Comparison of ENCODE assay signal across 25 mouse cellular contexts in the genomic region with DNA sequence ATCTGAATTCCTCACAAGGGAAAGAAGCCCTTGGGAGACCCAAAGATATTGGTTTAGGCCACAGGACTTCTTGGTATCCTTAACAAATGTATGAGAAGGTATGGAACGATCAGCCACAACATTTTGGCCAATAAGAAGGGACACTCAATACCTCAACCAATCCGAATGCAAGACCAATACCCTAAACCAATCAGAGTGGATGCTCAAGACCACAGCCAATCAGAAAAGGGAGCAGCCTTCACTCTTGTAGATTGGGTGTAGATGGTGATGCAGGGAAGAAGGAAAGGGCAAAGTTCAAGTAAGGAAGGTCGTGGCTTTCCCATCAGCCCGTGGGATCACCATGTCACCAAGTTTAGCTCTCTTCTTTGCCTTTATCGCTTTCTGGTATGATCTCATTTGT. TPM values are rescaled to one million over a fixed set of nuclear protein-coding genes. Genes with fewer than 3 reads are reported as not detected.
DNase-seq lines count a peak whose midpoint lies in the region; ATAC-seq and TF ChIP-seq lines count a peak whose summit lies in the region.
"Had no signal": no experiment of that assay in that cellular context is flagged by ENCODE, and none has a peak within 500 bp of the region (broad histone marks: within the 10 kb centered on the region; RNA-seq: fewer than 3 reads in every experiment).

No protein-coding gene starts in this region.

- H3K36me3 ChIP-seq in midbrain, embryonic 11.5 days (ENCODE audit: control insufficient read depth, insufficient read depth, low read length), result no peaks in the 10 kb centered on the region
- H3K36me3 ChIP-seq in midbrain, embryonic 13.5 days, result no peaks in the 10 kb centered on the region
- H3K36me3 ChIP-seq in E14TG2a.4 (ENCODE audit: insufficient read depth, low read length) (no peaks in the 10 kb centered on the region), ES-E14 (ENCODE audit: control insufficient read depth, insufficient read depth, low read length, poor library complexity, severe bottlenecking) (no peaks in the 10 kb centered on the region)
- H3K36me3 ChIP-seq: embryonic facial prominence, embryonic 10.5 days; embryonic facial prominence, embryonic 12.5 days; forebrain, embryonic 15.5 days had no signal

- H3K27me3 ChIP-seq in midbrain, embryonic 11.5 days (ENCODE audit: control insufficient read depth, insufficient read depth, low read length), result no peaks in the 10 kb centered on the region
- no peaks in the 10 kb centered on the region for H3K27me3 ChIP-seq in midbrain, embryonic 13.5 days
- no peaks in the 10 kb centered on the region for H3K27me3 ChIP-seq in E14TG2a.4 (ENCODE audit: insufficient read depth, low read length)
- H3K27me3 ChIP-seq: embryonic facial prominence, embryonic 12.5 days; forebrain, embryonic 13.5 days; forebrain, embryonic 15.5 days had no signal

- H3K9me3 ChIP-seq in midbrain, embryonic 11.5 days (ENCODE audit: control insufficient read depth, low read length), result no peaks in the 10 kb centered on the region
- H3K9me3 ChIP-seq in midbrain, embryonic 13.5 days, result no peaks in the 10 kb centered on the region
- no peaks in the 10 kb centered on the region for H3K9me3 ChIP-seq in E14TG2a.4 (ENCODE audit: low read length)
- no peaks in the 10 kb centered on the region for H3K9me3 ChIP-seq in ES-E14 (ENCODE audit: control insufficient read depth, insufficient read depth, low read depth, low read length)
- H3K9me3 ChIP-seq: embryonic facial prominence, embryonic 12.5 days; forebrain, embryonic 15.5 days had no signal

- H3K9ac ChIP-seq in midbrain, embryonic 11.5 days (ENCODE audit: low read length), result no peak overlapping the region
- no peak overlapping the region for H3K9ac ChIP-seq in midbrain, embryonic 13.5 days (replicated peaks)
- H3K9ac ChIP-seq in ES-E14 (ENCODE audit: insufficient read depth, low read depth, low read length, poor library complexity, severe bottlenecking), result no peak overlapping the region
- H3K9ac ChIP-seq: embryonic facial prominence, embryonic 12.5 days; forebrain, embryonic 13.5 days; forebrain, embryonic 15.5 days; forebrain, postnatal 0 days had no signal

- no peak for ATAC-seq in midbrain, embryonic 11.5 days (ENCODE audit: low FRiP score)
- no peak for ATAC-seq in midbrain, embryonic 13.5 days
- ATAC-seq: CD4-positive, CD25-positive, alpha-beta regulatory T cell, adult 4 months; forebrain, embryonic 13.5 days; forebrain, embryonic 15.5 days; forebrain, postnatal 0 days had no signal

- intact Hi-C loops in heart, postnatal 10 days (cut with DNase I), result no loop called here
- intact Hi-C loops in left cerebral cortex, postnatal 14 days (cut with DNase I), result no loop called here

- H3K4me3 ChIP-seq in midbrain, embryonic 11.5 days (ENCODE audit: low read depth, low read length), result no peak overlapping the region
- H3K4me3 ChIP-seq in midbrain, embryonic 13.5 days (replicated peaks), result no peak overlapping the region
- H3K4me3 ChIP-seq in E14TG2a.4 (replicated peaks; ENCODE audit: low read length) (peak overlapping the region; percentile 37), ES-E14 (ENCODE audit: insufficient read depth in 1 of 2, low read depth in 1 of 2, low read length in 2 of 2, poor library complexity in 1 of 2, severe bottlenecking in 1 of 2) (0 out of 4 replicates have a peak overlapping the region, but pooled peaks of 1 of the 2 experiments have one; percentile 30)
- H3K4me3 ChIP-seq: embryonic facial prominence, embryonic 10.5 days; embryonic facial prominence, embryonic 12.5 days; forebrain, embryonic 13.5 days; forebrain, embryonic 15.5 days had no signal

- no peak for TF ChIP-seq CTCF in E14TG2a.4 (conservative IDR thresholded peaks at IDR 0.05; ENCODE audit: low read length)

- 92% methylated on average over 5 of the region's 5 CpGs for WGBS in midbrain, embryonic 11.5 days
- 91% methylated on average over 5 of the region's 5 CpGs for WGBS in midbrain, embryonic 13.5 days

- H3K4me2 ChIP-seq in midbrain, embryonic 11.5 days, result no peak overlapping the region
- H3K4me2 ChIP-seq in midbrain, embryonic 13.5 days (replicated peaks), result no peak overlapping the region
- H3K4me2 ChIP-seq: embryonic facial prominence, embryonic 12.5 days; forebrain, embryonic 13.5 days; forebrain, embryonic 15.5 days had no signal

- no peak overlapping the region for H3K27ac ChIP-seq in midbrain, embryonic 11.5 days (ENCODE audit: low read depth, low read length)
- H3K27ac ChIP-seq in midbrain, embryonic 13.5 days, result no peak overlapping the region
- H3K27ac ChIP-seq in ES-E14 (ENCODE audit: insufficient read depth, low read depth, low read length, poor library complexity, severe bottlenecking), result no peak overlapping the region
- H3K27ac ChIP-seq: embryonic facial prominence, embryonic 10.5 days; embryonic facial prominence, embryonic 12.5 days; forebrain, embryonic 13.5 days; forebrain, embryonic 15.5 days had no signal

- no peaks in the 10 kb centered on the region; the same call in 1 of the 2 replicates for H3K4me1 ChIP-seq in midbrain, embryonic 11.5 days (ENCODE audit: control insufficient read depth, insufficient read depth, low read length)
- H3K4me1 ChIP-seq in midbrain, embryonic 13.5 days (replicated peaks), result peaks cover 14% of the 10 kb centered on the region
- H3K4me1 ChIP-seq in E14TG2a.4 (replicated peaks; ENCODE audit: low read depth, low read length), result peaks cover 54% of the 10 kb centered on the region
- peaks cover 6 to 17% of the 10 kb centered on the region in 2 experiments for H3K4me1 ChIP-seq in ES-E14 (ENCODE audit: control insufficient read depth in 2 of 2, insufficient read depth in 2 of 2, low read length in 2 of 2, poor library complexity in 1 of 2)

- in situ Hi-C loops in ES-E14 (cut with MboI; ENCODE audit: low sequenced_read_pairs in 2 of 2, unreplicated experiment in 2 of 2), result no loop called here

- DNase-seq in midbrain, embryonic 11.5 days (ENCODE audit: low spot score, missing footprints), result peak; percentile 6
- DNase-seq in ES-E14 (ENCODE audit: low read depth, low spot score) (no peak), ZHBTc4 (ENCODE audit: low read depth, low spot score) (peak; percentile 47)
- DNase-seq in spleen, adult 12 weeks (ENCODE audit: low spot score), result no peak
- DNase-seq in heart, postnatal 10 days, result no peak
- no peak for DNase-seq in left cerebral cortex, postnatal 14 days (ENCODE audit: low spot score in 2 of 2)
- DNase-seq: adrenal gland, adult 2 months; adrenal gland, postnatal 10 days; adrenal gland, postnatal 36 days; B cell, adult 2 months; cerebellum, adult 11-12 months; cerebellum, adult 2 months; cerebellum, adult 9-10 months; cerebellum, postnatal 10 days; cerebellum, postnatal 25 days; forebrain, postnatal 0 days had no signal

TF ChIP-seq in ES-E14, 5 proteins besides CTCF, POLR2A, EP300 and RAD21:
- TF ChIP-seq MAFK (IDR thresholded peaks at IDR 0.05; ENCODE audit: insufficient read depth, low read depth, low read length), result no peak
- peak; percentile 90 for TF ChIP-seq CHD2 (IDR thresholded peaks at IDR 0.05; ENCODE audit: low read depth, low read length)
- no peak for TF ChIP-seq ZC3H11A (IDR thresholded peaks at IDR 0.05; ENCODE audit: borderline replicate concordance, low read depth, low read length)
- no peak for TF ChIP-seq ZNF384 (IDR thresholded peaks at IDR 0.05; ENCODE audit: low read depth, low read length)
- no peak for TF ChIP-seq HCFC1 (IDR thresholded peaks at IDR 0.05; ENCODE audit: borderline replicate concordance, insufficient read depth, low read length)

RNA-seq across cellular contexts. Expression of gene Tmem132b, which starts 40.4 kb away (rescaled TPM):
- 0.42 and 0.50 TPM in 2 replicates for polyA plus RNA-seq in midbrain, embryonic 11.5 days (2014; fragmentation: Nextera tagmentation; extraction: Ambion mirVana)
- 2.5 and 2.7 TPM in 2 replicates for polyA plus RNA-seq in midbrain, embryonic 13.5 days (2015; fragmentation: Nextera tagmentation; extraction: Ambion mirVana)
- total RNA-seq in ES-E14 (2012; rRNA removed), result 0.13 and 0.48 TPM in 2 replicates
- under 1 TPM in 1 of 2 experiments, not detected in 1; 0.02 TPM for total RNA-seq in heart, postnatal 10 days (2021)
- 100 to 1,000 TPM; 136 to 152 TPM for total RNA-seq in left cerebral cortex, postnatal 14 days (2021)
- total RNA-seq: CH12.LX, MEL had no signal

Comparison
In these comparisons a context has a peak if more than half of its experiments do, and no peak if none do; other contexts are left out.
1. DNase-seq: peak in midbrain, embryonic 11.5 days (single experiment) and ZHBTc4 (single experiment); none in ES-E14 (single experiment), spleen, adult 12 weeks (single experiment), heart, postnatal 10 days (0 of 2) and left cerebral cortex, postnatal 14 days (0 of 2).
2. RNA of gene Tmem132b, which starts 40.4 kb away (total RNA-seq): 136 to 152 TPM in left cerebral cortex, postnatal 14 days; 0.13 to 0.48 TPM in ES-E14 and 0.02 TPM in heart, postnatal 10 days; every median in the first group is over 10 times any median in the second.